Mouse (Mus musculus): ENCODE data around the gene Tatdn3. TPM values are rescaled to one million over a fixed set of nuclear protein-coding genes. Genes with fewer than 3 reads are reported as not detected.

Tatdn3 gene
- polyA plus RNA-seq, 1 experiment, result 10.7 TPM

GRCm38 (mm10) chr1:191000686-191001085 is 62.0 kb downstream of the Tatdn3 start:
- Histone ChIP-seq H3K4me3 (no peak overlapping the region), H3K79me2 (ENCODE audit: control insufficient read depth, insufficient read depth) (no peaks in the 10 kb centered on the region), H3K4me2 (ENCODE audit: low read depth) (no peak overlapping the region), H3K27me3 (ENCODE audit: control insufficient read depth, insufficient read depth, insufficient read length) (no peaks in the 10 kb centered on the region), H3K36me3 (ENCODE audit: control insufficient read depth, insufficient read depth) (no peaks in the 10 kb centered on the region), H3ac (ENCODE audit: control insufficient read depth, insufficient read length) (no peak overlapping the region)
- no peak for TF ChIP-seq REST (IDR thresholded peaks at IDR 0.05; ENCODE audit: insufficient read depth, insufficient read length)
- no peak for TF ChIP-seq TCF12 (IDR thresholded peaks at IDR 0.05; ENCODE audit: insufficient read depth, poor library complexity, severe bottlenecking)
- TF ChIP-seq SRF (IDR thresholded peaks at IDR 0.05; ENCODE audit: control insufficient read depth, insufficient read length, low read depth), result no peak
- no peak for TF ChIP-seq MYOD1 (IDR thresholded peaks at IDR 0.05; ENCODE audit: control insufficient read depth in 1 of 3, insufficient read length in 2 of 3, low read depth in 2 of 3)
- no peak for TF ChIP-seq USF1 (IDR thresholded peaks at IDR 0.05; ENCODE audit: low read depth)
- TF ChIP-seq POLR2AphosphoS2 (IDR thresholded peaks at IDR 0.05; ENCODE audit: insufficient read length, low read depth), result no peak
- TF ChIP-seq MAX (IDR thresholded peaks at IDR 0.05; ENCODE audit: low read depth), result no peak
- TF ChIP-seq CEBPB (IDR thresholded peaks at IDR 0.05; ENCODE audit: insufficient read depth, poor library complexity, severe bottlenecking), result no peak
- TF ChIP-seq POLR2A (IDR thresholded peaks at IDR 0.05; ENCODE audit: insufficient read length, low read depth), result no peak
- no peak for TF ChIP-seq TCF3 (IDR thresholded peaks at IDR 0.05; ENCODE audit: insufficient read length, low read depth)
- no peak for TF ChIP-seq E2F4 (IDR thresholded peaks at IDR 0.05; ENCODE audit: insufficient read depth)
- TF ChIP-seq MYOG (IDR thresholded peaks at IDR 0.05; ENCODE audit: control insufficient read depth in 1 of 3, insufficient read depth in 1 of 3, insufficient read length in 2 of 3, low read depth in 2 of 3), result no peak

DNA sequence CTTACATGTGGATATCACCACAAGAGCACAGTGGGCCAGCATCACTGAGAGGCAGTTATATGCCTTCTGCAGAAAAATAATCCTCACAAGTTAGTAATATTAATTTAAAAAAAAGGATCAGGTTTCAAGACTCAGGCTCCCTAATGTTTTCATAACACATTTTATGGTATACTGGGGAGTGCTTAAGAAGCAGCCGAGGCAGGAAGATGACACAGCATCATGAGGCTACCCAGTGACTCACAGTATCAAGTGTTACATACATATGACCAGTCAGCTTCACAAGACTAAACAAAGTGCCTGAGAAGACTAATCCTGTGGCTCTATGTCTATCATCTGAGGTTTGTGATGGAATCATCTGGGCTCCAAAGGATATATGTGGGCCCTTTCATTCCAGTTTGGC is 64.7 kb downstream of the Tatdn3 start:
- TF ChIP-seq POLR2AphosphoS2 (IDR thresholded peaks at IDR 0.05; ENCODE audit: insufficient read length, low read depth) (no peak), POLR2A (IDR thresholded peaks at IDR 0.05; ENCODE audit: insufficient read length, low read depth) (no peak), MYOD1 (IDR thresholded peaks at IDR 0.05; ENCODE audit: control insufficient read depth in 1 of 3, insufficient read length in 2 of 3, low read depth in 2 of 3) (no peak), TCF12 (IDR thresholded peaks at IDR 0.05; ENCODE audit: insufficient read depth, poor library complexity, severe bottlenecking) (no peak), SRF (IDR thresholded peaks at IDR 0.05; ENCODE audit: control insufficient read depth, insufficient read length, low read depth) (no peak), REST (IDR thresholded peaks at IDR 0.05; ENCODE audit: insufficient read depth, insufficient read length) (no peak), CEBPB (IDR thresholded peaks at IDR 0.05; ENCODE audit: insufficient read depth, poor library complexity, severe bottlenecking) (no peak), MYOG (IDR thresholded peaks at IDR 0.05; ENCODE audit: control insufficient read depth in 1 of 3, insufficient read depth in 1 of 3, insufficient read length in 2 of 3, low read depth in 2 of 3) (no peak), E2F4 (IDR thresholded peaks at IDR 0.05; ENCODE audit: insufficient read depth) (no peak), MAX (IDR thresholded peaks at IDR 0.05; ENCODE audit: low read depth) (no peak), USF1 (IDR thresholded peaks at IDR 0.05; ENCODE audit: low read depth) (no peak), TCF3 (IDR thresholded peaks at IDR 0.05; ENCODE audit: insufficient read length, low read depth) (no peak)
- H3K4me2 ChIP-seq (ENCODE audit: low read depth), result no peak overlapping the region

GRCm38 (mm10) chr1:190996346-190996877 is 66.3 kb downstream of the Tatdn3 start:
- Histone ChIP-seq H3K4me3 (no peak overlapping the region), H3K4me2 (ENCODE audit: low read depth) (no peak overlapping the region), H3K27me3 (ENCODE audit: control insufficient read depth, insufficient read depth, insufficient read length) (no peaks in the 10 kb centered on the region), H3K79me2 (ENCODE audit: control insufficient read depth, insufficient read depth) (no peaks in the 10 kb centered on the region), H3K36me3 (ENCODE audit: control insufficient read depth, insufficient read depth) (no peaks in the 10 kb centered on the region), H3ac (ENCODE audit: control insufficient read depth, insufficient read length) (no peak overlapping the region)
- TF ChIP-seq MYOD1 (IDR thresholded peaks at IDR 0.05; ENCODE audit: control insufficient read depth in 1 of 3, insufficient read length in 2 of 3, low read depth in 2 of 3) (no peak), CEBPB (IDR thresholded peaks at IDR 0.05; ENCODE audit: insufficient read depth, poor library complexity, severe bottlenecking) (no peak), MYOG (IDR thresholded peaks at IDR 0.05; ENCODE audit: control insufficient read depth in 1 of 3, insufficient read depth in 1 of 3, insufficient read length in 2 of 3, low read depth in 2 of 3) (no peak), POLR2AphosphoS2 (IDR thresholded peaks at IDR 0.05; ENCODE audit: insufficient read length, low read depth) (no peak), SRF (IDR thresholded peaks at IDR 0.05; ENCODE audit: control insufficient read depth, insufficient read length, low read depth) (no peak), E2F4 (IDR thresholded peaks at IDR 0.05; ENCODE audit: insufficient read depth) (no peak), REST (IDR thresholded peaks at IDR 0.05; ENCODE audit: insufficient read depth, insufficient read length) (no peak), TCF3 (IDR thresholded peaks at IDR 0.05; ENCODE audit: insufficient read length, low read depth) (no peak), POLR2A (IDR thresholded peaks at IDR 0.05; ENCODE audit: insufficient read length, low read depth) (no peak), TCF12 (IDR thresholded peaks at IDR 0.05; ENCODE audit: insufficient read depth, poor library complexity, severe bottlenecking) (no peak), MAX (IDR thresholded peaks at IDR 0.05; ENCODE audit: low read depth) (no peak), USF1 (IDR thresholded peaks at IDR 0.05; ENCODE audit: low read depth) (no peak)

More for the DNA sequence above, 64.7 kb downstream of the Tatdn3 start:
- H3K79me2 ChIP-seq (ENCODE audit: control insufficient read depth, insufficient read depth), result no peaks in the 10 kb centered on the region
- no peaks in the 10 kb centered on the region for H3K27me3 ChIP-seq (ENCODE audit: control insufficient read depth, insufficient read depth, insufficient read length)
- no peaks in the 10 kb centered on the region for H3K36me3 ChIP-seq (ENCODE audit: control insufficient read depth, insufficient read depth)
- H3K4me3 ChIP-seq, result no peak overlapping the region
- no peak overlapping the region for H3ac ChIP-seq (ENCODE audit: control insufficient read depth, insufficient read length)

Other genes with a start within 250 kb of the Tatdn3 start
- 18.9 TPM for gene Rps6kc1, start 151.2 kb downstream of the Tatdn3 start, polyA plus RNA-seq (2012; fragmentation: generic; extraction: Trizol)
- gene Angel2, start 137.8 kb downstream of the Tatdn3 start, polyA plus RNA-seq (2012; fragmentation: generic; extraction: Trizol), result 17.7 TPM
- 20.0 TPM for gene Vash2, start 83.6 kb downstream of the Tatdn3 start, polyA plus RNA-seq (2012; fragmentation: generic; extraction: Trizol)
- gene Flvcr1, start 36.8 kb downstream of the Tatdn3 start, polyA plus RNA-seq (2012; fragmentation: generic; extraction: Trizol), result 2.2 TPM
- not detected for gene Spata45, start 26.3 kb downstream of the Tatdn3 start, polyA plus RNA-seq (2012; fragmentation: generic; extraction: Trizol)
- gene Nsl1, start 80 bp upstream of the Tatdn3 start, polyA plus RNA-seq (2012; fragmentation: generic; extraction: Trizol), result 4.4 TPM
- gene Batf3, start 34.9 kb upstream of the Tatdn3 start, polyA plus RNA-seq (2012; fragmentation: generic; extraction: Trizol), result 0.07 TPM
- not detected for gene Fam71a, start 101.9 kb upstream of the Tatdn3 start, polyA plus RNA-seq (2012; fragmentation: generic; extraction: Trizol)
- 59.6 TPM for gene Atf3, start 155.1 kb upstream of the Tatdn3 start, polyA plus RNA-seq (2012; fragmentation: generic; extraction: Trizol)